Mouse (Mus musculus) T-helper 17 cell (primary cell): ENCODE data around the gene Olfr907.

Source experiments
- in situ Hi-C, 2 experiments: fragments of 300-600 bp; cut with MboI, MseI; formaldehyde crosslinking; loops; 1 replicate in 1 of 2; 2 replicates in 1 of 2; pipeline ENCODE4 v1.15.1; 2025; ENCODE audit warnings: high pct_unique_total_duplicates in 2 of 2

The Olfr907 gene

DNA sequence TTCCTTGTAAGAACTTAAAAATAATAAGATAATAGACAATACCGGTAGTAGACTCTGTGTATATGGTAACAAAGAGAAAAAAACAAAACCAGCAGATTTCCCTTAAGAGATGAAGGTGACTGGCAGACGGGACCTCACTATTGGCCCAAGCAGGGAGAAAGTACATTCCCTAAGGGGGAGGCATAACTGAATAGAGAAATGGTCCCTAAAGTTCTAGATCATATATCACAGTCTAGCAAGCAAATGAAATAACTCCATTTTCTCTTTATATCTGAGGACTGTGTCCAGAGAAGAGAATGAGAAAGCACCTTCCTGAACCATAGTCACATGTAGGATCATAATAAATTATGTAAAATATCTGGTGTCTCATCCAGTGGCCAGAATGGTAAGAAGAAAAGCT lies at the start of gene Olfr907:
Olfr907 (plus strand) TSS at position 301 of the 400 bp plus-strand sequence.
- in situ Hi-C loops, result no loop called here

DNA sequence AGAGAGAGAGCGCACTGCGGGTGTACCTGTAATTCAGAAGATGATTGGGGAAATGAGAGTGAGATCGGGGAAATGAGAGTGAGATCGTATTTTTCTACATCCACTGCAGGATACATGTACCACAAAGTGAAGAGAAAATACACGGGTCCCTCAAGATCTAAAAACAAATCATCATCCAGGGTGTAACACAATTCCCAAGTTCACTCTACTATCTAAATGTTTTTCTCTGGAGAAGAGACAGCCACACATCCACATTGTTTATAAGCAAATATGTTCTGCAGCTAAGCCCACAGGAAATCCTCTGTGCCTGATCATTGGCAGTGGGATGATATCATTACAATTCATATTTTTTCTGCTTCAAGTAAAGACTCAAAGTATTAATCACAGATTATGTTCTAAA lies 48.2 kb upstream of the Olfr907 start, which contains the start of gene Olfr902:
Olfr902 (plus strand) TSS at position 301 of the 400 bp plus-strand sequence.
- in situ Hi-C loops, result no loop called here

DNA sequence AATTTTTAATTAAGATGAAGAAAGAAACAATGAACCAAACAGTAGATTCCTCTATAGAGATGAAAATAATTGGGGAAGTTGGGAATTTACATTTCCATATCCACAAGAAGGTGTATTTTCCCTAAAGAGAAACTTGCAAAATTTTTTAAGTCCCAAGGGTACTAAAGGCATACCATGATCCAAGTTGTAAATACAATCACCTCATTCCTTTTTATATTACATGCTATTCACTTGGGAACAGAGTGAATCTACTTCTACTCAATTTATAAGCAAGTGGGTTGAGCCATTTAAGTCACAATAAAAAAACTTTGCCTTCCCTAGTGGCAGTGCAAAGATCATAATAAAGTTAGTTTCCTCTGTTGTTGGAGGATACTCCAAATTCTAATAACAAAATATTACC lies 32.8 kb upstream of the Olfr907 start, which contains the start of gene Olfr904:
Olfr904 (plus strand) TSS at position 301 of the 400 bp plus-strand sequence.
- in situ Hi-C loops, result no loop called here

DNA sequence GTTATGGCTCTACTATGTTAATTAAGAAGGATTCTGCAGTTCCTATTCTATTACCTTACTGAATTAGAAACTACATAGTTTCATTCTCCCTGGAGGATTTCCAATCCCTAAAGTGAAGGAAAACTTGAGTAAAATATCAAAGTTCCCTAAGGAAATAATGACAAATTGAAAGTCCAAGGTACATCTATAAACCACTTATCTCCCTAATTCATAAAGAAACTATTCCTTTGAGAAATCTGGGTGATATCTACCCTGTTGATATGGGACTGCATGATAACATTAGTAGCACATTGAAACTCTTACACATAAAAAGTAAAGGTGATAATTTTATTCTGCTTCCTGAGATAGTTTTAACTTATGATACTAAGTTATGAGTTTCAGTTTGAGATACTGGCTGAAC lies 24.8 kb upstream of the Olfr907 start, which contains the start of gene Olfr905:
Olfr905 (plus strand) TSS at position 301 of the 400 bp plus-strand sequence.
- in situ Hi-C loops, result no loop called here

DNA sequence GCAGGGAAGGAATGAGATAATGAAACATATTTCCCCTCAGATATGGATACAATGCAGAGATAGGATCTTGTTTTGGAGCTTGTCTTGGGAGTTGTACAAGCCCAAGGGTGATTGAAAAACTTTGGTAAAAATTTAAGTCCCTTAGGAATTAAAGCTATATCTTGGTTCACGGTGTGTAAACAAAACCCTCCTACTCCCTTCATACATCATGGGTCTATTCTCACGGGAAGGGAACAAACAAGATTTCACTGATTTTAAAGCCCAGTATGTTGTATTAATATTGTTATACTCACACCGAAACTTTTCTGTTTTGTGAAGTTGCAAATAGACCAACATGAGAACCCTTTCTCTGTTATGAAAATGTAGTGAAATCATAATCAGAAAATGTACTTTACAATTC lies 8.8 kb upstream of the Olfr907 start, which contains the start of gene Olfr906:
Olfr906 (plus strand) TSS at position 301 of the 400 bp plus-strand sequence.
- in situ Hi-C loops, result no loop called here

DNA sequence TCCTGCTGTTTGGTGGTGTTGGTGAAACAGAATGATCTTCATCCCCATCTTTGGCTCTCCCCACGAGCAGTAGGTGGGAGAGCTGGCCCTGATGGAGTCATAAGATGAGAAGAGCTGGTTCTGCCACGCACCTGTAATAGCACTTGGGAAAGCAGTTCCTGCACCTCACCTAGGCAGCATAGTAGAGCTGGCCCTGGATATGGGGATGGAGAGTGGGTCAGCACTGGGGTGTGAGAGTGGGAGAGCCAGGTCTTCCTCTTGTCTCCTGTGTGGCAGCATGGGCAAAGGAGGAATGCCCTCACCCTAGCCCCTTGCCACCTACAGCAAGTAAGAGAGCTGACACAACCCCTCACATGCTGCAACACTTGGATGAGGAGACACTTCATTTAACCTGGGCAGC lies 16.8 kb downstream of the Olfr907 start:
- in situ Hi-C loops, result no loop called here

DNA sequence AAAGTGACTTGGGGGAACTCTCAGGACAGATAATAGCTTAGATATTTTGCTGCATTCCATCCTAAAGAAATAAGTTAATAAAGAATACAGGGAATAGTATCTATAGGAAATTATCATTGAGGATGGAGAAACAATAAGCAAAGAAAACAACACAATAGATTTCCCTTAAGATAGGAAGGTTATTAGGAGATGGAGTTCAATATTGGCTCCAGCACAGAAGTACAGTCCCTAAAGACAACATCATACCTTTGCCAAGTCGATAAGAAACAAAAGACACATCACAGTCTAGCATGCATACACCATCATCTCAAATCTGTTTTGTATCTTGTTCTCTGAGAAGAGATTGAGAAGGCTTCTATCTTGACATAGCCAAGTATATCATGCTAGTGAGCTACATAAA lies 25.7 kb downstream of the Olfr907 start, which contains the start of gene Olfr911-ps1:
Olfr911-ps1 (plus strand) TSS at position 301 of the 400 bp plus-strand sequence.
- in situ Hi-C loops, result no loop called here

DNA sequence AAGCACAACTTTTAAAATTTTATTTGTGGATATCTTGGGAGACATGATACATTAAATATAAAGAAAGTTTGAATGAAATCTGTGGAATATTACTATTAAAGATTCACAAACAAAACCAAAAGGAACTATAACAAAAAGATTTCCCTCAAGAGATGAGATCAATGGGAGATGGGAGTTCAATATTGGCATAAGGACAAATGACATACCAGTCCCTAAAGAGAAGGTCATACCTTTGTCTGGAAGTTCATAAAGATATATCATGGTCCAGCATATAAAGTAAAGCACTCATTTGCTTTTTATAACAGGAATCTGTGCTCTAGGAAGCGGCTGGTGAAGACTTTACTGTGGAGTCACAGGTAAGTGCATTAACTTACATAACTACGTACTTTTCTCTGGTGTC lies 41.9 kb downstream of the Olfr907 start, which contains the start of gene Olfr910:
Olfr910 (plus strand) TSS at position 301 of the 400 bp plus-strand sequence.
- in situ Hi-C loops, result loop anchor here in 1 of 2 experiments (5.0 kb wide), 1 partner anchor 45 kb away; the partner anchor contains the start of gene Olfr912
